Mouse (Mus musculus): ENCODE data around the gene Wfdc1. TPM values are rescaled to one million over a fixed set of nuclear protein-coding genes. Genes with fewer than 3 reads are reported as not detected.

Gene Wfdc1
- polyA plus RNA-seq, 1 experiment from 2014 or later: 15.6 TPM

GRCm38 (mm10) chr8:119627613-119628359 is 38.4 kb upstream of the Wfdc1 start:
- H3K9me3 ChIP-seq (ENCODE audit: control insufficient read depth): no peaks in the 10 kb centered on the region
- 28% methylated on average over 10 of the region's 10 CpGs for WGBS
- ATAC-seq: peak; percentile 92
- no peak overlapping the region for H3K27ac ChIP-seq (ENCODE audit: low read depth, low read length)
- H3K36me3 ChIP-seq (ENCODE audit: control insufficient read depth, insufficient read depth): no peaks in the 10 kb centered on the region
- no peak overlapping the region for H3K4me3 ChIP-seq (ENCODE audit: low read depth, low read length)
- no peak overlapping the region for H3K9ac ChIP-seq (ENCODE audit: low read depth, low read length)
- no peak overlapping the region for H3K4me2 ChIP-seq (replicated peaks; ENCODE audit: low read depth)
- H3K4me1 ChIP-seq (replicated peaks; ENCODE audit: control insufficient read depth, insufficient read depth, low read length): peaks cover 4% of the 10 kb centered on the region; the same call in 1 of the 2 replicates
- TF ChIP-seq CTCF (IDR thresholded peaks at IDR 0.05; ENCODE audit: low read depth): no peak; the same call in 1 of the 2 replicates
- H3K27me3 ChIP-seq (replicated peaks; ENCODE audit: control insufficient read depth, insufficient read depth, low read length): no peaks in the 10 kb centered on the region

GRCm38 (mm10) chr8:119630841-119631240 is 35.3 kb upstream of the Wfdc1 start:
- Histone ChIP-seq H3K36me3 (ENCODE audit: control insufficient read depth, insufficient read depth) (no peaks in the 10 kb centered on the region), H3K4me3 (ENCODE audit: low read depth, low read length) (no peak overlapping the region), H3K27ac (ENCODE audit: low read depth, low read length) (no peak overlapping the region), H3K9me3 (ENCODE audit: control insufficient read depth) (no peaks in the 10 kb centered on the region), H3K9ac (ENCODE audit: low read depth, low read length) (no peak overlapping the region), H3K4me2 (replicated peaks; ENCODE audit: low read depth) (no peak overlapping the region), H3K4me1 (replicated peaks; ENCODE audit: control insufficient read depth, insufficient read depth, low read length) (peaks cover 4% of the 10 kb centered on the region; the same call in 1 of the 2 replicates), H3K27me3 (replicated peaks; ENCODE audit: control insufficient read depth, insufficient read depth, low read length) (peaks cover 10% of the 10 kb centered on the region; the same call in 1 of the 2 replicates)
- TF ChIP-seq CTCF (IDR thresholded peaks at IDR 0.05; ENCODE audit: low read depth): no peak
- no peak for ATAC-seq
- WGBS: 50% methylated on average over 3 of the region's 3 CpGs

DNA sequence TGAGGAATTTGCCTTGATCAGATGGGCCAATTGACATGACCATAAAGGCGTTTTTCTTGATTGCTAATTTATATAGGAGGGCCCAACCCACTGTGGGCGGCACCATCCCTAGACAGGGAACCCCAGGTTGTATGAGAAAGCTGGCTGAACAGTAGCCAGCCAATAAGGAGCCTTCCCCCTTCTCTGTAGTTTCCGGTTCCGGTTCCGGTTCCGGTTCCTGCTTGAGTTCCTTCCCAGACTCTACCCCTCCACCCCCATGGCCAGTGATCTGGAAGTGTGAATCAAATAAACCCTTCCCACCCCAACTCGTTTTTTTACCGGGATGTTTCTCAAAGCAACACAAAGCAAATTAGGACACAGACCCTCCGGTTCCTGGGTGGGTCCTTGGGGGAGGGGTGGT is 33.9 kb upstream of the Wfdc1 start:
- H3K36me3 ChIP-seq (ENCODE audit: control insufficient read depth, insufficient read depth): no peaks in the 10 kb centered on the region
- no peak overlapping the region for H3K4me3 ChIP-seq (ENCODE audit: low read depth, low read length)
- H3K4me2 ChIP-seq (replicated peaks; ENCODE audit: low read depth): no peak overlapping the region
- TF ChIP-seq CTCF (IDR thresholded peaks at IDR 0.05; ENCODE audit: low read depth): no peak
- H3K4me1 ChIP-seq (replicated peaks; ENCODE audit: control insufficient read depth, insufficient read depth, low read length): peaks cover 2% of the 10 kb centered on the region; the same call in 1 of the 2 replicates
- H3K9me3 ChIP-seq (ENCODE audit: control insufficient read depth): no peaks in the 10 kb centered on the region
- H3K27ac ChIP-seq (ENCODE audit: low read depth, low read length): no peak overlapping the region
- peaks cover 10% of the 10 kb centered on the region; the same call in 1 of the 2 replicates for H3K27me3 ChIP-seq (replicated peaks; ENCODE audit: control insufficient read depth, insufficient read depth, low read length)
- ATAC-seq: no peak
- H3K9ac ChIP-seq (ENCODE audit: low read depth, low read length): no peak overlapping the region
- 80% methylated on average over 9 of the region's 9 CpGs for WGBS

GRCm38 (mm10) chr8:119632909-119633308 is 33.3 kb upstream of the Wfdc1 start:
- Histone ChIP-seq H3K9me3 (ENCODE audit: control insufficient read depth) (no peaks in the 10 kb centered on the region), H3K27ac (ENCODE audit: low read depth, low read length) (no peak overlapping the region), H3K27me3 (replicated peaks; ENCODE audit: control insufficient read depth, insufficient read depth, low read length) (peaks cover 10% of the 10 kb centered on the region; the same call in 1 of the 2 replicates), H3K4me1 (replicated peaks; ENCODE audit: control insufficient read depth, insufficient read depth, low read length) (no peaks in the 10 kb centered on the region; the same call in 1 of the 2 replicates), H3K4me2 (replicated peaks; ENCODE audit: low read depth) (no peak overlapping the region), H3K36me3 (ENCODE audit: control insufficient read depth, insufficient read depth) (no peaks in the 10 kb centered on the region), H3K9ac (ENCODE audit: low read depth, low read length) (no peak overlapping the region), H3K4me3 (ENCODE audit: low read depth, low read length) (no peak overlapping the region)
- ATAC-seq: no peak
- no peak for TF ChIP-seq CTCF (IDR thresholded peaks at IDR 0.05; ENCODE audit: low read depth)
- 59% methylated on average over 29 of the region's 29 CpGs for WGBS

GRCm38 (mm10) chr8:119634616-119635336 is 31.4 kb upstream of the Wfdc1 start:
- no peaks in the 10 kb centered on the region for H3K4me1 ChIP-seq (replicated peaks; ENCODE audit: control insufficient read depth, insufficient read depth, low read length)
- 57% methylated on average over 14 of the region's 14 CpGs for WGBS
- no peaks in the 10 kb centered on the region for H3K36me3 ChIP-seq (ENCODE audit: control insufficient read depth, insufficient read depth)
- H3K4me3 ChIP-seq (ENCODE audit: low read depth, low read length): no peak overlapping the region
- 0 out of 2 replicates have a peak overlapping the region, but pooled peaks have one; percentile 17 for H3K4me2 ChIP-seq (replicated peaks; ENCODE audit: low read depth)
- no peaks in the 10 kb centered on the region for H3K9me3 ChIP-seq (ENCODE audit: control insufficient read depth)
- H3K9ac ChIP-seq (ENCODE audit: low read depth, low read length): no peak overlapping the region
- H3K27me3 ChIP-seq (replicated peaks; ENCODE audit: control insufficient read depth, insufficient read depth, low read length): peaks cover 10% of the 10 kb centered on the region; the same call in 1 of the 2 replicates
- no peak for TF ChIP-seq CTCF (IDR thresholded peaks at IDR 0.05; ENCODE audit: low read depth)
- H3K27ac ChIP-seq (ENCODE audit: low read depth, low read length): no peak overlapping the region
- no peak for ATAC-seq

DNA sequence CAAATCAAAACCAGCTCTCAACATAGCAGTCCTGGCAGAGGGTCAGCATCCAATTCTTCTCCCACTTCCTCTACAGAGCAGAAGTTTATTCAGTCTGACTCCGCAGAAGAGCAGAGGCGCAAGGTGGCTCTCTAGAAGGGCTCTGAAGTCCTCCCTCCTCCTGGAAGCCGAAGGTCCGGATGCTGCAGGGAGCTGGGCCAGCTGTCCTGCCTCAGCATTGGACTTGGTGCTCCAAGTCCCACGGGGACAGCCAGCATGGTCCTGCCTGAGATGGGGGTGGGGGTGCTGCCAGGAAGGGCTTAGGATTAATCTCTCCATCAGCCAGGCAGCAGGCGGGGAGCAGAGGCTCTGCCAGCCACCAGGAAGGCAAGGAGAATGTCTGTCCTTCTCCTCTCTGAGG is 30.8 kb upstream of the Wfdc1 start, which contains the start of gene Kcng4:
Gene Kcng4, minus strand, starts transcription at position 303 of the 400 bp plus-strand sequence.
- WGBS: 35% methylated on average over 6 of the region's 6 CpGs
- Histone ChIP-seq H3K4me2 (replicated peaks; ENCODE audit: low read depth) (0 out of 2 replicates have a peak within 1 kb of the TSS, but pooled peaks have one; percentile 17), H3K4me1 (replicated peaks; ENCODE audit: control insufficient read depth, insufficient read depth, low read length) (no peaks in the 10 kb centered on the region), H3K27me3 (replicated peaks; ENCODE audit: control insufficient read depth, insufficient read depth, low read length) (peaks cover 10% of the 10 kb centered on the region; the same call in 1 of the 2 replicates), H3K9me3 (ENCODE audit: control insufficient read depth) (no peaks in the 10 kb centered on the region), H3K9ac (ENCODE audit: low read depth, low read length) (no peak within 1 kb of the TSS), H3K36me3 (ENCODE audit: control insufficient read depth, insufficient read depth) (no peaks in the 10 kb centered on the region), H3K4me3 (ENCODE audit: low read depth, low read length) (no peak within 1 kb of the TSS), H3K27ac (ENCODE audit: low read depth, low read length) (no peak within 1 kb of the TSS)
- no peak for TF ChIP-seq CTCF (IDR thresholded peaks at IDR 0.05; ENCODE audit: low read depth)
- ATAC-seq: no peak
